Mouse (Mus musculus): Measurements from ENCODE around the gene Evi2. TPM values are rescaled to one million over a fixed set of nuclear protein-coding genes. Genes with fewer than 3 reads are reported as not detected.
A peak's percentile ranks its signal among the peaks of the same experiment; 100 is the strongest.

Gene Evi2
- polyA plus RNA-seq, 1 experiment from 2014 or later: 0.75 TPM

DNA sequence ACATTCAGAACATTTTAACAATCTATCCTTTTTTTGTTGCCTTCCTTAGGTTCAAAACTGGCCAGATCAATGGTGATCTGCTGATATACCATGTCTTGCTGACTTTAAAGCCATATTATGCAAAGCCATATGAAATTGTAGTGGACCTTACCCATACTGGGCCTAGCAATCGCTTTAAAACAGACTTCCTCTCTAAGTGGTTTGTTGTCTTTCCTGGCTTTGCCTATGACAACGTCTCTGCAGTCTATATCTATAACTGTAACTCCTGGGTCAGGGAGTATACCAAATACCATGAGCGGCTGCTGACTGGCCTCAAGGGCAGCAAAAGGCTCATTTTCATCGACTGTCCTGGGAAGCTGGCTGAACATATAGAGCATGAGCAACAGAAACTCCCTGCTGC is 5.2 kb upstream of the Evi2 start:
- Histone ChIP-seq H3K4me2 (no peak overlapping the region), H3K36me3 (replicated peaks) (0 out of 2 replicates have a peak, but pooled peaks cover 3% of the 10 kb centered on the region), H3K9ac (no peak overlapping the region), H3K4me1 (replicated peaks) (peaks cover 21% of the 10 kb centered on the region), H3K27me3 (no peaks in the 10 kb centered on the region), H3K27ac (replicated peaks) (no peak overlapping the region), H3K4me3 (replicated peaks) (no peak overlapping the region), H3K9me3 (replicated peaks) (no peaks in the 10 kb centered on the region)
- WGBS (ENCODE audit: insufficient replicate concordance): 22% methylated on average over 4 of the region's 4 CpGs
- ATAC-seq (ENCODE audit: insufficient read depth): no peak

DNA sequence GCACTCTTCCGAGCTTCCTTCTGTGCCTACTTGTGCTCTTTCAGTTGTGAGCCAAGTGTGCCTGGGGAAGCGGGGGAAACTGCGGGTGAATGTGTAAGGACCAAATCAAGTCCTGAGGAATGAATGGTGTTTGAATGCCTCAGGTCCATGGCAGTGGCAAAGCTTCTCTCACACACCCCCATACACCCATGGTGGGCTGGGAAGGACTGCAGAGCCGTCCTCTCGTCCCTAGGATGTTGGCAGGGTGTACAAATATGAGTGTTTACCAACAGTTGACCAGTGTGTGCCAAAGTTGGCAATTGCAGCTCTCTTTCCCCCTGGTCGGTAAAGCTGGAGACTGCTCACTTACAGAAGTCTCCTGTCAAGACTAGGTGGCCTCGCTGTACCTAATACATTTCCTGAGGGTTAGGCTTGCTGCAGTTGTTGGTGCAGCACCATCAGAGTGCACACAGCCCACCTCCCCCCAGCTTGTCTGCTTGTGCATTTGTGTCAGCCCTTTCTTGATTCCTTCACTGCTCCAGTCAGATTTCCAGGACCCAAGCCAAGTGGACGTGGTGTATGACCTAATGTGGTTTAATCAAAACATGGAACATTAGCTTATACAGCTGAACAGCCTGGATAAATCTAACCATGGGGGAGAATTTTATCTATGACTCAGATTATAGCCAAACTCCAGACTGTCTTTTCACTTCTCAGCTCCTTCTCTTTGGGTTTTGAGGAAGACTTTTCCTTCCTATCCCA is 3.7 kb upstream of the Evi2 start:
- Histone ChIP-seq H3K36me3 (replicated peaks) (0 out of 2 replicates have a peak, but pooled peaks cover 3% of the 10 kb centered on the region), H3K4me3 (replicated peaks) (no peak overlapping the region), H3K9me3 (replicated peaks) (no peaks in the 10 kb centered on the region), H3K4me2 (no peak overlapping the region), H3K4me1 (replicated peaks) (peaks cover 21% of the 10 kb centered on the region), H3K9ac (no peak overlapping the region), H3K27ac (replicated peaks) (no peak overlapping the region), H3K27me3 (no peaks in the 10 kb centered on the region)
- ATAC-seq (ENCODE audit: insufficient read depth): no peak
- 63% methylated on average over 8 of the region's 8 CpGs for WGBS (ENCODE audit: insufficient replicate concordance)

DNA sequence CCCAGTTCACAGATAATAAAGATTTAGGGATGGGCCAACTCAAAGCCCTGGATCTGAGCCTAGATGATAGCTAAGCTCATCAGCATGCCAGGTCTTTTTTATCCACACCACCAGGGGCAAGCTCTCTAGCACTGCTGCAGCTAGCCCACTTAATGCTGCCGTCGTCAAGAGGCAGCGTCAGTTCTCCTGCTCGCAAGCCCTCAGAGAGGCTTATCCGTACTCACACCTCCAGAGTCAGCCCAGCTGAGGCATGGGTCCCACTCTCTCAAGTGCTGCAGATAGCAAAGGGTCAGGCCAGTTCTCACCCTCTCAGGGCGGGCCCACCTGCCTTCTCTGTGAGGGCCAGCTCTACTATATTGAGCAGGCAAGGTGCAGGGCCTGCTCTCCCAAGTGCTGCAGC is 2.9 kb upstream of the Evi2 start:
- ATAC-seq (ENCODE audit: insufficient read depth): no peak
- H3K9ac ChIP-seq: no peak overlapping the region
- no peak overlapping the region for H3K4me3 ChIP-seq (replicated peaks)
- no peaks in the 10 kb centered on the region for H3K27me3 ChIP-seq
- peaks cover 21% of the 10 kb centered on the region for H3K4me1 ChIP-seq (replicated peaks)
- no peak overlapping the region for H3K27ac ChIP-seq (replicated peaks)
- no peaks in the 10 kb centered on the region for H3K9me3 ChIP-seq (replicated peaks)
- no peak overlapping the region for H3K4me2 ChIP-seq
- 0 out of 2 replicates have a peak, but pooled peaks cover 3% of the 10 kb centered on the region for H3K36me3 ChIP-seq (replicated peaks)
- 25% methylated on average over 6 of the region's 6 CpGs for WGBS (ENCODE audit: insufficient replicate concordance)

DNA sequence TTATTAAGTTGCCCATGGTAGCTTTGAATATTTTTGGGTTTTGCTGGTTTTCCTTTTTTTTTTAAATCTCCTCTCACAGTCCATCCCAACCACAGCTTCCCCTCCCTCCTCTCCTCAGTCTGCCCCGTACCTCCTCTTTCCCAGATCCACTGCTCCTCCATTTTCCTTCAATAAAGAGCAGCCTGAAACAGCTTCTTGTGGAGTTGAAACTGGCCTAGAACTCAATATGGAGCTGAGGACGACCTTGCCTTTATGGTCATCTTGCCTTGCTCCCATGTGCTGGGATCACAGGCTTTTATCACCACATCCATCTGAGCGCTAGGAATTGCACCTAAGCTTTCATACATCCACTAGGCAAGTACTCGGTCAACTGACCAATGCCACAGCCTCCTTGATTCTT is 1.1 kb upstream of the Evi2 start:
- H3K9ac ChIP-seq: no peak overlapping the region
- peaks cover 33% of the 10 kb centered on the region for H3K4me1 ChIP-seq (replicated peaks)
- no peaks in the 10 kb centered on the region for H3K27me3 ChIP-seq
- H3K4me2 ChIP-seq: no peak overlapping the region
- no peaks in the 10 kb centered on the region for H3K36me3 ChIP-seq (replicated peaks)
- no peak overlapping the region for H3K4me3 ChIP-seq (replicated peaks)
- no peak for ATAC-seq (ENCODE audit: insufficient read depth)
- no peaks in the 10 kb centered on the region for H3K9me3 ChIP-seq (replicated peaks)
- no peak overlapping the region for H3K27ac ChIP-seq (replicated peaks)
- WGBS (ENCODE audit: insufficient replicate concordance): 68% methylated on average over 4 of the region's 4 CpGs

DNA sequence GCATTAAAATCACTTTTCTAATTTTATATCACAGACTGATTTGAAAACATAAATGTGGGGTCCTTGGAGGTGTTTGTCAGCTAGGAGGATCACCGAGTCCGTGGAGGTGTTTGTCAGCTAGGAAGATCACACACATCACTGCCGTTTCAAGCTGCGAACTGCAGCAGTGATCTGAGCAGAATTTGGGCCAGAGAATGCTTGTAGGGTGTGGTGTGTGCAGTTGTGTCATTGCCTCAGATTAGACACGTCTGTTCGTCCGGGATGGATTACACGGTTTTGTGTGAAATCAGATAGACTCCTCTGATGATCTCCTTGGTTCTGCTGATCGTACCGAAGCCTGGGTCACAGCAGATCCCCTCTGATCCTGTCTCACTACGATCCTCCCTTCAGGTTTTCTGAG is 385 bp upstream of the Evi2 start:
- H3K4me2 ChIP-seq: peak overlapping the region; percentile 34
- H3K27me3 ChIP-seq: no peaks in the 10 kb centered on the region
- no peak for ATAC-seq (ENCODE audit: insufficient read depth)
- 0 out of 2 replicates have a peak overlapping the region, but pooled peaks have one; percentile 24 for H3K4me3 ChIP-seq (replicated peaks)
- WGBS (ENCODE audit: insufficient replicate concordance): 26% methylated on average over 11 of the region's 11 CpGs
- H3K27ac ChIP-seq (replicated peaks): no peak overlapping the region
- H3K4me1 ChIP-seq (replicated peaks): peaks cover 33% of the 10 kb centered on the region
- H3K9ac ChIP-seq: no peak overlapping the region
- no peaks in the 10 kb centered on the region for H3K36me3 ChIP-seq (replicated peaks)
- no peaks in the 10 kb centered on the region for H3K9me3 ChIP-seq (replicated peaks)

DNA sequence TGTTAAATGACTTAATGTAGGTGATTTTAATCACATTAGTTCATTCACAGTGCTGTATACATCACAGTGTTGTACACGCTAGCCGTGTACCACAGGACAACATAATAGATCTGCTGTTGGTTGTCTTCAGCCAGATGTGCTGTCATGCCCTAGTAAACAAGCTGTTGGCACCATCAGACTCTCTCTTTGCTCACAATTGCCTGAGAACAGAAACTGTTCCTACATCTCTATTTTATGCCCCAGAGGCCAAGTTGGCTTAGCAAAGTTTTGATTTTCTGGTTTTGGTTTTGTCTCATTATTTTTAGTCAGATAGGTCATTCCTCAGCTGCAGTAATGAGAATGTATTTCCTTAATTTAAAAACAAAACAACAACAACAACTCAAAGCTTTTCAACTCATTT is 653 bp downstream of the Evi2 start:
- 70% methylated on average over 2 of the region's 2 CpGs for WGBS (ENCODE audit: insufficient replicate concordance)
- Histone ChIP-seq H3K9ac (no peak overlapping the region), H3K36me3 (replicated peaks) (no peaks in the 10 kb centered on the region), H3K4me2 (peak overlapping the region; percentile 33; the same call in 1 of the 2 replicates), H3K27ac (replicated peaks) (no peak overlapping the region), H3K9me3 (replicated peaks) (no peaks in the 10 kb centered on the region), H3K4me1 (replicated peaks) (peaks cover 38% of the 10 kb centered on the region), H3K27me3 (no peaks in the 10 kb centered on the region), H3K4me3 (replicated peaks) (peak overlapping the region; percentile 21)
- ATAC-seq (ENCODE audit: insufficient read depth): no peak

DNA sequence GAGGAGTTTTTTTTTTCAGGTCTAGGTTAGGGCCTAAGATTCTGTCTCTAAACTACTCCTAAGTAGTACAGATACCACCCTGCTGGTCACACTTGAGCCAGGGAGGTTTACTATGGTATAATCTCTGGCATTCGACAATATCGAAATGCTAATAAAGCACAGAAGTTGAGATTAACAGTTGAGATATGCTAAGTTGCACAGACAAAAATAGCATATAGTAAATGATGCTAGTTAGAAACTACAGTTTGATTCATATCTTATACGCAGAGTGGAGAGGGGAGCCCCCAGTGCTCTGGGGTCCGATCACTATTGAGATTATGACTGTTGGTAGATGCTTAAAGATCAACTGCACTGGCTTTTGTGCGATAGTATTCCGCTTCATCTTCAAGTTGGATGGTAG is 1.2 kb downstream of the Evi2 start:
- Histone ChIP-seq H3K4me3 (replicated peaks) (peak overlapping the region; percentile 21; the same call in 1 of the 2 replicates), H3K36me3 (replicated peaks) (no peaks in the 10 kb centered on the region), H3K4me1 (replicated peaks) (peaks cover 36% of the 10 kb centered on the region), H3K27ac (replicated peaks) (0 out of 2 replicates have a peak overlapping the region, but pooled peaks have one; percentile 59), H3K4me2 (peak overlapping the region; percentile 33; the same call in 1 of the 2 replicates), H3K9ac (no peak overlapping the region), H3K9me3 (replicated peaks) (no peaks in the 10 kb centered on the region), H3K27me3 (no peaks in the 10 kb centered on the region)
- ATAC-seq (ENCODE audit: insufficient read depth): no peak
- WGBS (ENCODE audit: insufficient replicate concordance): 75% methylated on average over 6 of the region's 6 CpGs

DNA sequence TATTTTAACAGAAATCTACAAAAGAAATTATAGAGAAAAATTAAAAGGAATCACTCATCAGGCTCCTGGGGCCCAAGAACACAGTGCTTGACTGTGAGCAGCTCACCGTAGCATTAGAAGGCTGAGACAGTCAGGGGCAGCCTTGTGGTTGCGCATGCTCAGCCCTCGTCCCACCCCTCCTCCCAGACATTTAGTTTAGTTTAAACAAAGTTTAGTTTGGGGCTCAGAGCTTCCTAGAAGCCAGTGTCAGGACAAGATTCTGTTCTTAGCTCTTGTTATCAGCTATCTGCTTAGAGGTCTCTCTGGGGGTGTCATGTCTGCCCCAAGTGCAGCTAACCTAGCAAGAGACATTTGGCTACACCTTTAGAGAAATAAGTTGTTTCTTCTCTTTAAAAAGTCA is 1.8 kb downstream of the Evi2 start:
- Histone ChIP-seq H3K4me1 (replicated peaks) (peaks cover 32% of the 10 kb centered on the region), H3K4me2 (peak overlapping the region; percentile 33; the same call in 1 of the 2 replicates), H3K27me3 (no peaks in the 10 kb centered on the region), H3K9me3 (replicated peaks) (no peaks in the 10 kb centered on the region), H3K9ac (no peak overlapping the region), H3K27ac (replicated peaks) (peak overlapping the region; percentile 59), H3K4me3 (replicated peaks) (0 out of 2 replicates have a peak overlapping the region, but pooled peaks have one; percentile 8), H3K36me3 (replicated peaks) (no peaks in the 10 kb centered on the region)
- ATAC-seq (ENCODE audit: insufficient read depth): no peak
- 18% methylated on average over 3 of the region's 3 CpGs for WGBS (ENCODE audit: insufficient replicate concordance)

DNA sequence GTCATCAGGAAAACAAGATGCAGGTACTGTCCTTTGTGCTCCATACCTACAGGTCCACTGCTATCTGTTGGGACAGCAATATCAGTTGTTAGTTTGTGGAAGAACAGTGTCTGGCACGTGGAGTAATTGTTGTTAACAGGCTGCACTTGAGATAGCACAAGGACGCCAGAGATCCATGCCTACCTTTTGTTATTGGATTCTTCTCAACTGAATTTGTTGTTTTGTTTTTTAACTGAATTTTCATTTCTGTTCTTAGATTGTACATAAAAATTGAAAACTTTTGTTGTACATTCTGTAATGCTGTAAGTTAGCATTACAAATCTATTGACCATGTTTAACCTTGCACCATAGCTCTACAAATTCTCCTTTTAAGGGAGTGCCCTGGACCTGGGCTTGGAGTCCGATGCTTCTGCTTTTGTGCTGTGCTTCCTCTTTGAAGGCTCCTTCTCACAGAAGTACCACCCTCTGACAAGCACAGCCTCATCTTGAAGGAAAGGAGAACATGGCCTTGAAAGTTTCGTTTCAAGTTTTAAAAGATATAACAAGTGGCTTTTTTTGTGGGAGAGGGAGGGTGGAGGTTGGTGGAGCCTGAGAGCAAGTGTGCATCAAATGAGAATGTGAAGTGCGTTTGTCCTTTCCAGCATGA is 2.5 kb downstream of the Evi2 start:
- H3K4me3 ChIP-seq (replicated peaks): 0 out of 2 replicates have a peak overlapping the region, but pooled peaks have one; percentile 4
- H3K27ac ChIP-seq (replicated peaks): peak overlapping the region; percentile 78
- ATAC-seq (ENCODE audit: insufficient read depth): no peak
- no peaks in the 10 kb centered on the region for H3K36me3 ChIP-seq (replicated peaks)
- 32% methylated on average over 5 of the region's 5 CpGs for WGBS (ENCODE audit: insufficient replicate concordance)
- H3K9me3 ChIP-seq (replicated peaks): no peaks in the 10 kb centered on the region
- H3K9ac ChIP-seq: no peak overlapping the region
- peaks cover 27% of the 10 kb centered on the region for H3K4me1 ChIP-seq (replicated peaks)
- H3K27me3 ChIP-seq: no peaks in the 10 kb centered on the region
- H3K4me2 ChIP-seq: peak overlapping the region; percentile 36

DNA sequence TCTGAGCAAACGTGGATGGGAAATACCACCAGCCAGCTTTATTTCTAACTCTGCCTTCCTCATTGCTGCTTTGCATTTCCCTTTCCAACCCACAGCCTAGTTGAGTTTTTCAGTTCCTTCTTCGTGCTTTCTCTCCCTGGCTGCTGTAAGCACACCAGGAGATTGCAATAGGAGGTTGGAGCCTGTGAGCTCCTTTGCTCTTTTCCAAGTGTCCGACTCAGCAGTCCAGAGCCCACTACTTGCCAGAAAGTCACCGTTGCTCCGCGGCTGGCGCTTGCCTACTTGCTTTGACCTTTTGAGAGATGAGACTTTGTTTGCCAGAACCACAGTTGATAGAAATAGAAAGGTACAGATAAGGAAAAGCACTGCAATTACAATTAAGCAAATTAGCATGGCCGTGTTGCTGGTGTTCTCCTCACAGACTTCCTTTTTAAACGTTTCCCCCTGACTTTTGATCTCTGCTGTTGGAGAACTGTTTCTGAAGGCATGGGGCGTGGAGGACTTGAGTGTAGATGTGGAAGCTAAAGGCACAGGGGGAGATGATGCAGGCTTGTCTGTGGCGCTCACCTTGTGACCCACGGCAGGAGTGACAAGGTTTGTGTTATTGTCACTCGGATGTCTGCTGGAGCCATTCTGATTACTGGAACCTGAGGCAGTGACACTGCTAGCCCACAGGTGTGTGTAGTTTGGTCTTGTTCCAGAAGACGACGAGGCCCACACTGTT is 3.2 kb downstream of the Evi2 start:
- Histone ChIP-seq H3K4me3 (replicated peaks) (no peak overlapping the region), H3K4me1 (replicated peaks) (peaks cover 27% of the 10 kb centered on the region), H3K9ac (no peak overlapping the region), H3K9me3 (replicated peaks) (no peaks in the 10 kb centered on the region), H3K4me2 (peak overlapping the region; percentile 36), H3K27me3 (no peaks in the 10 kb centered on the region), H3K27ac (replicated peaks) (peak overlapping the region; percentile 78), H3K36me3 (replicated peaks) (no peaks in the 10 kb centered on the region)
- ATAC-seq (ENCODE audit: insufficient read depth): no peak
- 29% methylated on average over 15 of the region's 15 CpGs for WGBS (ENCODE audit: insufficient replicate concordance)

DNA sequence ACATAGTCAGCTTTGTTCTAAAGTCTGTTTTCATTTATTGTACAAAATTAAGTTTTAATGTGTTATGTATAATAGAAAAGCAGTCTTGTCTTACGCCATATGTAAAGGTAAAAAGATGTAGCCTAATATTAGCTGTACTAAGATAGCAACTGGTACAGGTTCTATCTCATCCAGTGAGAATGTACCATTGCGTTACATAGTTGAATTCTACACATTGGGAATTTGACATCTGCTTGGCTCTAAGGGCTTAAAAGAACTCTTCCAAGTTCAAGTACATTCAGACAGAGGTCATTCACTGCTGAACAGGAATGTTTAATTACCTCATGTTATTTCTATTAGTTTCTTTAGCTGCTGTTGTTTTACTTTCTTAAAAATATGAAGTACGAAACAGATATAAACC is 3.8 kb downstream of the Evi2 start:
- Histone ChIP-seq H3K4me1 (replicated peaks) (peaks cover 29% of the 10 kb centered on the region), H3K27ac (replicated peaks) (0 out of 2 replicates have a peak overlapping the region, but pooled peaks have one; percentile 78), H3K27me3 (no peaks in the 10 kb centered on the region), H3K9ac (no peak overlapping the region), H3K36me3 (replicated peaks) (no peaks in the 10 kb centered on the region), H3K4me2 (peak overlapping the region; percentile 36; the same call in 1 of the 2 replicates), H3K4me3 (replicated peaks) (no peak overlapping the region), H3K9me3 (replicated peaks) (no peaks in the 10 kb centered on the region)
- 68% methylated on average over 3 of the region's 3 CpGs for WGBS (ENCODE audit: insufficient replicate concordance)
- ATAC-seq (ENCODE audit: insufficient read depth): no peak
